8 mouse cellular contexts compared by ENCODE assay signal in the genomic region with DNA sequence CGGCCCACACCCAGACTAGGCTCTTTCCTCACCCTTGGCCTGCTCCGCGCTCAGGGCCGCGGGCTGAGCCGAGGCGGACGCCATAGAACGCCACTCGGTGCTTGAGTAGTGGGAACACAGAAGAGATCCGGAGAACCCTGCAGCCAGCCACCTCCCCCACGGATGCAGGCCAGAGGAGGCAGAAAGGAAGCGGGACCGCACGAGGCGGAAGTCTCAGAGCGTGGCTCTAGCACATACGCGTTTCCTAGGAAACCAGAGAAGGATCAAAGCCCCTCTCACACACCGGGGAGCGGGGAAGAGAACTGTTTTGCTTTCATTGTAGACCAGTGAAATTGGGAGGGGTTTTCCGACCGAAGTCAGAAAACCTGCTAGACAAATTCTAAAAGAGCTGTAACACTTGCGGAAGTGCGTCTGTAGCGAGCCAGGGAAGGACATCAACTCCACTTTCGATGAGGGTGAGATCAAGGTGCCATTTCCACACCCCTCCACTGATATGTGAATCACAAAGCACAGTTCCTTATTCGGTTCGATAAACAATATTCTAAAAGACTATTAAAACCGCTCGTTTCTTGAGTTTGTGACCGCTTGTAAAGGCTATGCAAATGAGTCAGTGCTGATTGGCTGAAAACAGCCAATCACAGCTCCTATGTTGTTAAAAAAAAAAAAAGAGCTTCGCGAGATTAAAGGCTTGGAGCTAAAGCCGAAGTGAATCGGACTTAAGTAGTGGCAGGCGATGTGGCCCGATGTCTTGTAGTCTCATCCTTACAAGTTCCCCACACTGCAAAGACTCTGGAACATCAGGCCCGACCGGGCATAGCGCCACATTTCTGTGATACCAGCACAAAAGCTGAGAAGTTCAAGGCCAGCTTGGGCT. TPM values are rescaled to one million over a fixed set of nuclear protein-coding genes. Genes with fewer than 3 reads are reported as not detected.
DNase-seq lines count a peak whose midpoint lies in the region; ATAC-seq lines count a peak whose summit lies in the region.

Gene Grcc10, minus strand, starts transcription at position 487 of the 874 bp plus-strand sequence.

- H3K36me3 ChIP-seq in heart, embryonic 13.5 days = peaks cover 33% of the 10 kb centered on the region
- H3K36me3 ChIP-seq in liver, embryonic 12.5 days = peaks cover 3% of the 10 kb centered on the region; the same call in 1 of the 2 replicates
- H3K36me3 ChIP-seq in stomach, embryonic 15.5 days = peaks cover 24% of the 10 kb centered on the region

- H3K9ac ChIP-seq in heart, embryonic 13.5 days = peak within 1 kb of the TSS; percentile 94
- H3K9ac ChIP-seq in liver, embryonic 12.5 days = peak within 1 kb of the TSS; percentile 83
- peak within 1 kb of the TSS; percentile 77 for H3K9ac ChIP-seq in stomach, embryonic 15.5 days

- DNase-seq in fat pad, adult 2 months (ENCODE audit: extremely low read depth, low read depth, low spot score) = peak; percentile 65
- DNase-seq in kidney, postnatal 10 days = peak; percentile 92
- DNase-seq in natural killer cell, adult 2 months (ENCODE audit: low spot score in 2 of 2) = peak; percentile 89 to 93

- peak within 1 kb of the TSS; percentile 89 for H3K4me2 ChIP-seq in heart, embryonic 13.5 days
- peak within 1 kb of the TSS; percentile 94 for H3K4me2 ChIP-seq in liver, embryonic 12.5 days
- peak within 1 kb of the TSS; percentile 78 for H3K4me2 ChIP-seq in stomach, embryonic 15.5 days

- no peaks in the 10 kb centered on the region for H3K9me3 ChIP-seq in heart, embryonic 13.5 days
- H3K9me3 ChIP-seq in liver, embryonic 12.5 days (replicated peaks) = no peaks in the 10 kb centered on the region
- no peaks in the 10 kb centered on the region for H3K9me3 ChIP-seq in stomach, embryonic 15.5 days

- no peaks in the 10 kb centered on the region for H3K27me3 ChIP-seq in heart, embryonic 13.5 days (replicated peaks)
- no peaks in the 10 kb centered on the region for H3K27me3 ChIP-seq in liver, embryonic 12.5 days (replicated peaks)
- no peaks in the 10 kb centered on the region for H3K27me3 ChIP-seq in stomach, embryonic 15.5 days (replicated peaks)

- H3K4me1 ChIP-seq in brown adipose tissue, adult 24 weeks (ENCODE audit: control insufficient read depth, insufficient read depth, insufficient read length, low read length) = peaks cover 11% of the 10 kb centered on the region; the same call in 1 of the 2 replicates
- peaks cover 46% of the 10 kb centered on the region for H3K4me1 ChIP-seq in heart, embryonic 13.5 days
- peaks cover 55% of the 10 kb centered on the region for H3K4me1 ChIP-seq in liver, embryonic 12.5 days
- peaks cover 28% of the 10 kb centered on the region for H3K4me1 ChIP-seq in stomach, embryonic 15.5 days

- H3K4me3 ChIP-seq in brown adipose tissue, adult 24 weeks (ENCODE audit: insufficient read depth, low read depth, low read length) = peak within 1 kb of the TSS; percentile 65
- peak within 1 kb of the TSS; percentile 72 for H3K4me3 ChIP-seq in heart, embryonic 13.5 days
- H3K4me3 ChIP-seq in liver, embryonic 12.5 days = peak within 1 kb of the TSS; percentile 65
- peak within 1 kb of the TSS; percentile 60 for H3K4me3 ChIP-seq in stomach, embryonic 15.5 days (replicated peaks)

- peak; percentile 81 for ATAC-seq in CD4-positive, CD25-positive, alpha-beta regulatory T cell, adult 4 months
- ATAC-seq in heart, embryonic 13.5 days (ENCODE audit: extremely low read depth, insufficient number of reproducible peaks, low FRiP score, low TSS enrichment) = peak; percentile 40
- peak; percentile 84 for ATAC-seq in liver, embryonic 12.5 days
- ATAC-seq in stomach, embryonic 15.5 days (ENCODE audit: insufficient read depth, low FRiP score, low read depth) = peak; percentile 74

- H3K27ac ChIP-seq in brown adipose tissue, adult 24 weeks (replicated peaks; ENCODE audit: low read depth, low read length) = peak within 1 kb of the TSS; percentile 91
- H3K27ac ChIP-seq in heart, embryonic 13.5 days (replicated peaks) = peak within 1 kb of the TSS; percentile 99
- peak within 1 kb of the TSS; percentile 98 for H3K27ac ChIP-seq in liver, embryonic 12.5 days
- H3K27ac ChIP-seq in stomach, embryonic 15.5 days = peak within 1 kb of the TSS; percentile 99

- WGBS in heart, embryonic 13.5 days = under 1% methylated on average over 41 of the region's 41 CpGs
- WGBS in liver, embryonic 12.5 days (ENCODE audit: insufficient replicate concordance) = 1% methylated on average over 41 of the region's 41 CpGs
- WGBS in stomach, embryonic 15.5 days = under 1% methylated on average over 41 of the region's 41 CpGs

RNA-seq across cellular contexts. Expression of gene Grcc10, which starts in this region (rescaled TPM):
- 100 to 1,000 TPM; 509 to 554 TPM for polyA plus RNA-seq in CD4-positive, CD25-positive, alpha-beta regulatory T cell, adult 4 months (2017; shearing (Covaris generic))
- polyA plus RNA-seq in brown adipose tissue, adult 24 weeks (2012; ENCODE audit: insufficient read depth, insufficient read length, missing spikeins) = 301 and 355 TPM in 2 replicates
- 364 and 411 TPM in 2 replicates for polyA plus RNA-seq in heart, embryonic 13.5 days (2015; fragmentation: Nextera tagmentation; extraction: Ambion mirVana)
- 109 and 116 TPM in 2 replicates for polyA plus RNA-seq in liver, embryonic 12.5 days (2016; fragmentation: Nextera tagmentation; extraction: Ambion mirVana)
- polyA plus RNA-seq in stomach, embryonic 15.5 days (2015; fragmentation: Nextera tagmentation; extraction: Ambion mirVana) = 331 and 401 TPM in 2 replicates

Comparison
In these comparisons a context has a peak if more than half of its experiments do, and no peak if none do; other contexts are left out.
1. Peak in every context shown above with its lines: DNase-seq, ATAC-seq, H3K4me3 ChIP-seq and H3K27ac ChIP-seq.